Mouse (Mus musculus) layer of hippocampus, adult 11-12 months (tissue): ENCODE measurements around the gene Scamp2.

Experiments used
- DNase-seq: peaks from one replicate; pipeline ENCODE4 v3.0.0; 2022; ENCODE audit warnings: low spot score

The Scamp2 gene

DNA sequence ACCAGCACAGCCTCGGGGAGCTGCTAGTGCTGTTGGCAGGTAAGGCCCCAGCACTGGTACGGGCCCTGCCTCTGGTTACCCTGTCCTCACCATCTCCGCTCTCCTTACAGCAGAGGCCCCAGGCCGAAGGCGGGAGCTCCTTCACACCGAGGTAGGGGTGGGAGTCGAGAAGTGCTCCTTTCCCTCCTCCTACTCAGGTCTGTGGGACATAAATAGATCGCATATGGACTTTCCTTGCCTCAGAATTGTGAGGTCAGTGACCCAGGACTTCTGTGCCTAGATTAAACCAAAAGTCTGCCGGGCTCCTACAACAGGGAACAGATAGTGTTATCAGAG, 33.4 kb downstream of the Scamp2 start:
- no peak for DNase-seq

DNA sequence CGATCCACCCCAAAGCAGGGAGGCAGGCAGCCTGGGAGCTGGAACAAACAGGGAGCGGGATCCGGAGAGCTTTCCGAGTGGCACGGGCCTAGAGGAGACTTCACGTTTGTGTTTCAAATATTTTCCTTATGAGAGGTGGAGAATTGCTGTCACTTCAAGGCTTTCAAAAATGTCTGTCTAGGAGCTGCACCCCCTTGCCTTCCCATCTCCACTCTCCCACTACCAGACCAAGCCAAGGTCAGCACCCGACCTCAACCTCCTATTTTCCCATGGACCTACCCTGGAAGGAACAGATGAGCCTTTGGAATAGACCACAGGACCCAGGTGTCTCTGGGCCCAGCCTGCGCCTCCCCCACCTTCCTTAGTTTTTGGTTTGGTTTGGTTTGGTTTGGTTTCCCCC, 36.5 kb downstream of the Scamp2 start:
- no peak for DNase-seq

DNA sequence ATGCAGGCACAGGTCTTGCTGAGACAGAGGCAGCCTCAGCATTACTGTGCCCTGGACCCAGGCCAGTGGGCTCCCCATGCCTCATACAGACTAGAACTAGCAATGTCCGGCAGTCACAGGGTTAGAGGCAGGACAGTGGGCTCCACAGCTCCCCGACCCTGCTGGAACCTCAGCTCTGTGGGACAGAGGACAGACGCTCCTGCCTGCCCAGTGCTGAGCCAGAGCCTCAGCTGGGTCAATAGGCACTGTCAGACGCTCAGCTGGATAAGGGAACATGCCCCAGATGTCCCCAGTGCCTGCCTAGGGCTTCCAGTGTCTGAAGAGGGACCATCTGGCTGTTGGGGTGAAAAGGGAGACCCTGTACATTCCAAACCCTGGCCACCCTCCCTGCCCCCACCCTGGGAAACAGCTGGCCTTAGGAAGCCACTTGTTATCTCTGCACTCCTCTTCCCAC, 37.2 kb downstream of the Scamp2 start:
- no peak for DNase-seq

DNA sequence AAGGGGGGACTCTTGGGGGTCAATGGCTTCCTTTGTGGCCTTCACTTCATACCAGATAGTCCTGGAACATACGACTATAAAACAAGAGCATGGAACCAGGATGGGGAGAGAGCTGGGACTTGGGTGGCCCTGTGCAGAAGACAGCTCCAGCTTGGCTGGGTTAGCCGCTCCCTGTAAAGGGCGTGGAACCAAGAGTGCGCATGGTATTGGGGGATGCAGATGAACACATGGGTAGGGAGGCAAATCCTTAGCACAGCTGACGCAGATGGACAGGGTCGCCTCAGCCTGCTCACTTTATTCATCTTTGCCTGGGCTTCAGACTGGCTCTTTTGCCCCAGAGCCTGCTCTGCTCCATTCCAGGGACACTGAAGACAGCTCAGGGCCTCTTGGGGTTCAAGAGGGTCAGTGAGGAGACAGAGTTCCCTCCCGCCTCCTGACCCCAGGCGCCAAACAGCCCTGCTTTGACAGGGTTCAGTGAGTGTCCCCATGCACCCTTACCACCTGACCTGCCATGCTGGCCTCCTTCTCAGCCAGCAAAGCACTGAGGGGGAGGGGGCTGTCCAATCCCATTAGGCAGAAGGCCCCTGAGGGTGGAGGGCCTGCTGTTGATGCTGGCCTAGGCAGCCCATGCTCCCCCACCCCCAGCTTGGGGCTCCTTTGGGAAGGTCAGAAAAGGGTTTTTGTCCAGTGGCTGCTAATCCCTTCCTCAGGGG, 38.3 kb downstream of the Scamp2 start:
- no peak for DNase-seq

- DNase-seq, result no peak
Observed at GRCm38 (mm10) chr9:57600620-57601352, 40.0 kb downstream of the Scamp2 start.

GRCm38 (mm10) chr9:57601353-57601706, 40.6 kb downstream of the Scamp2 start:
- DNase-seq, result peak; percentile 79

DNA sequence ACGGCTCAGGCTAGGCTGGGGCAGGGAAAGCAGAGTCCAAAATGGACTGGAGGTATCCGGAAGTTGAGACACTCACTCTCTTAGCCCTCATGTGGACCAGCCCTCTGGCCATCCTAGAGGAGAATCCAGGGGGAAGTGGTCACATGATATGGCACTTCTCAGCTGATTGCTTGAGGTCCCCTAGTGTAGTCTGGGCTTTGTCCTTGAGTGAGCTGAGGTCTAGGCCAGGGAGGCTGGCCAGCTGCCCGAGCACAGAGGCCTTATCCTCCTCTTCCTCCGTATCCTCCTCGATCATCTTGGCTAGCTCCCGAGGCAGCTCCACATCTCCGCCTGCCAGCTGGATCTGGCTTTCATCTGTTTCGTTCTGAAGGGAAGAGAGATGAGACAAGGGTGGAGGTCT, 41.4 kb downstream of the Scamp2 start:
- no peak for DNase-seq

DNA sequence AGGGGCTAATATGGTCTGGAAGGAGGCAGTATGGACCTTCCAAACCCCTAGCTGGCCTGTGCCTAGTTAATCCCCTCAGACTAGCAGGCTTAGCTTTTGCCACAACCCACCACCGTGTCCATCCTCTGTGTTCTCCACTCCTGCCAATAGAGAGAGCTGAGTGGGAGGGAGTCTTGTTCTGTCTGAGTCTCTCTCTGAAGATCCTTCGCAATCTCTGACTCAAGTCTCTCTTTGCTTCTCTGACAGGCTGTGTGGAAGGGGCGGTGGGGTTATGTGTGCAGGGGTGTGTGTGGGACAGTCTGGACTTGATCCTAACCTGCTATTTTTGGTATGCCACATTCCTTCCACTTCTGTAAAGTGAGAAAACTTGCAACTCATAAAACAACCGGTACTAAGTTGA, 44.1 kb downstream of the Scamp2 start:
- DNase-seq, result no peak

GRCm38 (mm10) chr9:57605503-57605902, 44.8 kb downstream of the Scamp2 start:
- DNase-seq, result no peak

- DNase-seq, result no peak
Observed at GRCm38 (mm10) chr9:57606139-57606851, 45.6 kb downstream of the Scamp2 start, which contains the start of gene Cplx3. Cplx3 (minus strand) TSS chr9:57606281.

DNA sequence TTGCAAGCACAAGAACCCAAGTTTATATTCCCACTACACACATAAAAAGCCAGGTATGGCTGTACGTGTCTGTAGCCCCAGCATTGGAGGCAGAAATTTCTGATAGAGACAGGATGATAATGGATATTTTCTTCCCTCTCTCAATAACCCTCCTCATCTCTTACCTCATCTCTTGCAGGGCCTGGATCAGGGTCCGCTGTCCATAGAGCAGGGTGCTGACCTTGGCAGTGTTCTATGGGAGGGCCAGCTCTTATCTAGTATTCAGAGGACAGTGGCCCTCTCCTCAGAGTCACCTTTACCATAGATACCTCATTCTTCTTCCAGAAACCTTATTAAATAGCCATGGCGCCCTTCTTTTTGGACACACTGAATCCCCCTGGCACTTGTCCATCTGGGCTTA, 49.1 kb downstream of the Scamp2 start:
- no peak for DNase-seq

DNA sequence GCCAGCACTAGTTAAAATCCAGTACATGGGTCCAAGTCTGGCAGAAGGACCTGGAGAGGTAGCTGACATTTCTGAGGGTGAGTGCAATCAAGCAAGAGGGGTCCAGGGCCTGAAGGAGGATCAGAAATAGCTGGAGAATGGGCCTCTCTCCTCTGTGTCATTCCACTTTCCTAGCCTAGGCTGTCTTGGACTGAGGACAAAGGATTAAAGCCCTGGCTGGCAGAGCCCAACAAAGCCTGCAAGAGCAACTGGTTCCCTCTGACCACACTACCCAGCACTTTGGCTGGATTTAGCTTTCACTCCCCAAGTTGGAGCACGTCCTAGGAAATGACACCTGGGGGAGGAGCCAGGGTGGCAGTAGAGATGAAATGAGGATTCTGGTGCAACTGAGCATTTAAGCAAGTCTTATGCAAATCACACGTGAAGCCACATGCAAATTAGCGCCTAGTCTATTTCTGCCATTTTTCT, 49.6 kb downstream of the Scamp2 start:
- no peak for DNase-seq

DNA sequence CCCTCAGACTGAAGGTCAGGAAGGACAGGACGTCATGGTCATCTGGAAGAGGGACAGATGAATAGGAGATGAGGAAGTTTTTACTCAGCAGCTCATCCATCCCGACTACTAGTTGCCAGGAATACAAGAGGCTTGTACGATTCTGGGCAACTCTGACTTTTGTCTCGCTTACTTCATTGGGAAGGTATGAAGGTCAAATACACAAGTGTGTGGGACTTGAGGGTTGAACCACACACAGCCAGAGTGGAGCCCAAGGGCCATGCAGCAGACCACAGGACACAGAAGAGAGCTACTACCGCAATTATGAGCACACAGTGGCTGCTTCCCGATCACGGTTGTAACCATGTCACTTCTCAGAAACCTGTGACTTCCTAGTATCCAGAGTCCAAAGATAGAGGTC, 51.8 kb downstream of the Scamp2 start:
- no peak for DNase-seq

DNA sequence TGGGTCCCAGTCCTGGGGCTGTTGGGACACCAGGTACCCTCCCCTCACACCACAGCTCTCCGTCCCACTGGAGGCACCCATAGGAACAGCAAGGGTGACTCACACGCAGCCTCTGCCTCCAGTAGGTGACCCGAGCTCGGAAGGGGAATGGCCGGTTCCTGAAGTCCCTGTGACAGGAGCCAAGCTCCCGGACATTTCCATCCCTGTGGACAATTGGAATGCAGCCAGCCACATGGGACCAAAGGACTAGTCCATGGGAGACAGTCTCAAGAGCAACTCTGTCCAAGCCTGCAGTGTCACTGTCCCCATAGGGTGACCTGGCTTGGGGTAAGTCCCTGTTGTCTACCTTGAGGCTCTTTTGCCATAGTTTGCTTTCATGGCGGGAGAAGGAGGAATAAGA, 53.2 kb downstream of the Scamp2 start:
- DNase-seq, result no peak

DNA sequence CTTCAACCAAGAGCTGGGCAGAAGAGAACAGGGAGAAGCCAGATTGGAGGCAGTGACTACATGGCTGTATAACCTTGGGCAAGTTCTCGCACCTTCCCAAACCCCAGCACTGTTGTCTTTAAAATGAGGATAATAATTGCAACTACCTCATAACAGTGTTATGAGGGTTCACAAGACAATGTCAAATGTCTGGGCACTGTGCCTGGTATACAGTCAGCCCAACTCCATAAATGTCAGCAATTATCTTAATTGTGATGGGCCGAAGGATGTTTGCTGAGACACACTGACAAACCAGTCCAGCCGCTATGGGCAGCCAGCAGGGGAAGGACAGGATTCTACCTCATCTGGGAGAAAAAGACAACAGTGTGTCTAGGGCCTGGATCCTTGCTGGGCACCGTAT, 54.0 kb downstream of the Scamp2 start:
- DNase-seq, result no peak

DNA sequence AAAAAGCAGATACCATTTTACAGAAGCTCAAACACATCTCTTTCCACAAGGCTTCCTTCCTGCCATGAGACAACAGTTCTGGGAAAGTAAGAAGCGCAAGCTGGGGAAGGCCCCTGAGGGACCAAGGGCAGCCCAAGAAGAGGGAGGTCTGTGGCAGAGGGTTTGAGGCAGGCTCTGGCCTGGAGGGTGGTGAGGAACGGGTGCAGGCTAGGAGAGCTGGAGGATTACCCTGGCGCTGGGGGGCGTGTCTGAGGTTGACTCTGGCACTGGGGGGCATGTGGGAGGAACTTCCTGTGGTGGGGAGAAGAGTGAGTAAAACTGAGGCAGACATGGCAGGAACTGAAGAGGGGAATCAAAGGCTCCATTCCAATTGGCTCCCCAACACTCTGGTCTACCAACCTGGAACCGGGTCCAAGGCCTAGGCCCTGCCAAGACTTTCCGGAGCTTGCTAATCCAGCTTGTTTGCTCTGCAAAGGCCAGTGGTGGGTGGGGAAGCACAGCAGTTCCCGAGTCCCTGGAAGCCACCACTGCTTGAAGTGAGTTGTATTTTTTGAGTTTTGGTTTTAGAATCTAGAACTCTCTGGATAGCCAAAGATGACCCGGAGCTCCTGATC, 56.9 kb downstream of the Scamp2 start:
- DNase-seq, result no peak

DNA sequence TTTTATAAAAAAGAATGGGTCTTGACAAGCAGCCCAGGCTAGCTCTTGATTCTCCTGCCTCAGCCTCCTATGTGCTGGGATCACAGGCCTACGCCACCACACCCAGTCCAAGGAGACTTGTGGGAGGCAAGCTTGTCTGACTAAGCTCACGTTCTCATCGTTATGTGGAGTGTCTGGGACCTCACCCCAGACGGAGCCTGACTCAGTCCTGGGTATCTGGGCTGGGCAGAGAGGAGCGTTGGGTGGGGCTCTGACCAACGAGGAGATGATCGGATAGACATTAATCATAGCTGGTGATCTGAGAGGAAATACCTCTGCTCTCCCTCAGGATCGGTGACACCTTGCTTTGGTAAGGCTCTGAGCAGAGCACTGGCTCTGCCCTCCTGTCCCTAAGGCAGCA, 58.1 kb downstream of the Scamp2 start:
- DNase-seq, result no peak

- no peak for DNase-seq
Observed at GRCm38 (mm10) chr9:57620674-57621073, 59.9 kb downstream of the Scamp2 start, which contains the start of gene Lman1l. Lman1l (minus strand) TSS chr9:57620774.

- no peak for DNase-seq
Observed at GRCm38 (mm10) chr9:57624295-57624694, 63.6 kb downstream of the Scamp2 start.

GRCm38 (mm10) chr9:57625674-57626500, 65.1 kb downstream of the Scamp2 start:
- no peak for DNase-seq

DNA sequence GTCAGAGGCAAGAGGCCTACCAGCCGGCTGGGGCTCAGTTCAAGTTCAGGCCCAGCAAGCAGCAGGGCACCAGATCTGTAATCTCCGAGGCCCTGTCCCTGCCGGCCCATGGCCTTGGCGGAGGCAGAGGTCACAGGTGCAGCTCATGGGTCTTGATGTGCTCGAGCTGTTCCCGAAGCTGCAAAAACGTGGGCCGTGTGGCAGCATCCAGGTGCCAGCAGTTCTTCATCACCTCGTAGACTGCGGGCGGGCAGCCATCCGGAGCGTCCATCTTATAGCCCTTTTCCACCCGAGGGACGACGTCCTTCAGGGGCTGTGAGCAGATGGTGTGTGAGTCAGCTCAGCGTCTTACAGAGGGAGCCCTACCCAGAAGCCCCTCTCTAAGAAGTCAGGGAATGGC, 66.4 kb downstream of the Scamp2 start:
- no peak for DNase-seq

DNA sequence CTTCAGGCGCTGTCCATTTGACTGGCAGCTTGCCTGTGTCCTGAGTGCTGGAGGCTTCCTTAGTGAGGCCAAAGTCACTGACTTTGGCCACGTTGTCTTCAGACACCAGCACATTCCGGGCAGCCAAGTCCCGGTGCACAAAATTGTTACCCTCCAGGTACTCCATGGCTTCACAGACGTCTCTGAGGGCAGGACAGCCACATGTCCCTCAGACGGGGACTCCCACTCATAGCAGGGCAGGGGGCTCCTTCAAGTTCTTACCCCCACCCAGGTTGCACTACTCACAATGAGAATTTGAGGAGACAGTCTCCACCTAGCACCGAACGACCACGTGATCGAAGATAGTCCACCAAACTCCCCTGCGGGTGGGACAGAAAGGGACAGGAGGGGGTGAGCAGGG, 67.1 kb downstream of the Scamp2 start:
- no peak for DNase-seq
